Mouse (Mus musculus) cortical plate, adult 2 months (tissue): ENCODE measurements around the gene Mpp6.

Experiments used
- CTCF ChIP-seq: fragments of 200-500 bp; IDR thresholded peaks from 2 replicates; pipeline ENCODE4 v1.5.1; 2011; ENCODE audit warnings: mild to moderate bottlenecking, control low read depth, low read length; ENCODE audit not compliant: insufficient read depth; ENCODE audit errors: extremely low read depth
- POLR2A ChIP-seq: fragments of 200-500 bp; IDR thresholded peaks from 2 replicates; pipeline ENCODE4 v1.6.1; 2011; ENCODE audit warnings: mild to moderate bottlenecking, low read length, control low read depth; ENCODE audit not compliant: insufficient read depth; ENCODE audit errors: extremely low read depth

DNA sequence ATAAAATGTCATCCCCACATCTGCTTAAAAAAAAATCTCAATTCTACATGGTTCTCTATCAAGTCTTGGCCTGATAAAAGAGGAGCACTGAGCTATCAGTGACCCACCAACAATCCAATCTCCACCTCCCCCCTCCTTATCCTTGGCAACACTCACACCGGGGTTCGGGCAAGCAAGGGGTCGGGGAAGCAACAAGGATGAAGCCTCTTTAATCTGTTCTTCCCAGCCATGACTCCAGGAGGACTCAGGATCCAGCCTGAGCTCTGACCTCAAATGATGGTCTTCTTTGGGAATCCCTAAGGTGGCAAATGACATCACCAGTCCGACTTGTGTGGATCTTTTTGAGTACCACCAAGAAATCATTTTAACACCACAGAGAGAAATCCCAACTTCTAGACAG is 137.8 kb downstream of the Mpp6 start:
- TF ChIP-seq CTCF (no peak), POLR2A (no peak)
